Mouse (Mus musculus): ENCODE measurements around the gene Mapk9.

- TF ChIP-seq HCFC1 (IDR thresholded peaks at IDR 0.05; ENCODE audit: borderline replicate concordance, insufficient read depth, low read length) (no peak), ZC3H11A (IDR thresholded peaks at IDR 0.05; ENCODE audit: borderline replicate concordance, low read depth, low read length) (no peak), ZNF384 (IDR thresholded peaks at IDR 0.05; ENCODE audit: low read depth, low read length) (no peak)
Measured at GRCm38 (mm10) chr11:49926183-49926582, 79.6 kb downstream of the Mapk9 start.
